Mouse (Mus musculus): ENCODE results near the gene Ccdc183.

The Ccdc183 gene

GRCm38 (mm10) chr2:25617578-25617977 is at the start of gene Ccdc183:
Ccdc183 (minus strand) TSS chr2:25617678.
- POLR2A ChIA-PET = interaction anchor here in 2 of 4 experiments (0.8 to 1.2 kb wide), 3 partner anchors 9 to 42 kb away, joined by 3 read pairs; partner anchors contain the start of genes Mamdc4 (in 1 of the 2), Phpt1 (in 1 of the 2) and Rabl6 (in 1 of the 2)
- CTCF ChIA-PET = interaction anchor here in 2 of 4 experiments (0.7 to 1.4 kb wide), 2 partner anchors 9 to 491 kb away, joined by 3 read pairs; no protein-coding TSS in a partner anchor

- POLR2A ChIA-PET = interaction anchor here in 1 of 4 experiments (0.6 kb wide), 1 partner anchor 116 kb away, joined by 3 read pairs; no protein-coding TSS in a partner anchor
- CTCF ChIA-PET = interaction anchor here in 1 of 4 experiments (0.6 kb wide), 1 partner anchor 713 kb away, joined by 4 read pairs; no protein-coding TSS in a partner anchor
Observed at GRCm38 (mm10) chr2:25666516-25666915, 49.0 kb upstream of the Ccdc183 start.

DNA sequence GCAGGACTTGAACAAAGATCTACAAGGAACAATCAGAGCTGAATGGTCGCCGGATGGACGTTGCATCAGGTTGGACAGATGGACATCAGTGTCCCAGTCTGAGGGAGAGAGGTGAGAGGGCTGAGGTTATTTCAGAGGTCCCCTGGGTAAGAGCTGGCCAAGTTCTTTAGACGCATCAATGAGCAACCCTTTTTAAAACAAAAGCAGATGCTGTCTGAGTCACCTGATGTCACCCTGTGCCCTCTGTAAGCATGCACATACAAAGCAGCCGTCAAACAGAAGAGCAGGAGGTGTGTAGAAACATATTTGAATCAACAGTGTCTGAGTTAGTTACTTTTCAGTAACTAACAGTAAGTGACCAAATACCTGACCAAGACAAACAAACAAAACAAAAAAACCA is 46.6 kb upstream of the Ccdc183 start:
- ChIA-PET POLR2A (no interaction called here), CTCF (interaction anchor here in 2 of 4 experiments (0.6 to 2.5 kb wide), 6 partner anchors 30 to 324 kb away, joined by 3 to 5 read pairs (median 4); no protein-coding TSS in a partner anchor)

GRCm38 (mm10) chr2:25663511-25663910 is 46.0 kb upstream of the Ccdc183 start:
- ChIA-PET CTCF (interaction anchor here in 3 of 4 experiments (0.6 to 2.5 kb wide), 8 partner anchors 31 to 324 kb away, joined by 3 to 5 read pairs (median 4); no protein-coding TSS in a partner anchor), POLR2A (no interaction called here)

- CTCF ChIA-PET = interaction anchor here in 1 of 4 experiments (1.1 to 2.5 kb wide), 3 partner anchors 33 to 175 kb away, joined by 3 to 5 read pairs (median 4); no protein-coding TSS in a partner anchor
- POLR2A ChIA-PET = no interaction called here
Observed at GRCm38 (mm10) chr2:25661245-25661970, 43.9 kb upstream of the Ccdc183 start.

- CTCF ChIA-PET = no interaction called here
- POLR2A ChIA-PET = no interaction called here
Observed at GRCm38 (mm10) chr2:25660279-25660678, 42.8 kb upstream of the Ccdc183 start.

DNA sequence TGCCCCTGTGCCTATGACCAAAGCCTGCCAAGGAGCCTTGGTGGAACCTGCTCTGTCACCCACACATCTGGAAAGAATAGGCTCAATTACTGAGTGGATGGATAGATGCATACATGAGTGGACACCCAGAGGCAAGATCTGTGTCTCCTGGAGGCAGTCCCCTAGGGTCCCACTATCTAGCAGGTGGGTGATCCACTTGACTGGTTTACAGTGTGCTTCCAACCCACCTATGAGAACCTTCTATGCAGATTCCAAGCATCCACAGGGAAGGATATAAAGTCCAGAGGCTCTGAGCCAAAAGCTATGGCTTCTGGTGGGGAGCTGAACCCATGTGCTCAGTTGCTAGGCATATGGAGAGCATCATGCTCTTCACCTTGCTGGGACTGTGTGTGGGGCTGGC is 40.2 kb upstream of the Ccdc183 start, which contains the start of gene Lcn5:
Lcn5 (plus strand) TSS at position 301 of the 400 bp plus-strand sequence.
- CTCF ChIA-PET = interaction anchor here in 1 of 4 experiments (0.6 kb wide), 1 partner anchor 25 kb away, joined by 6 read pairs; no protein-coding TSS in a partner anchor

GRCm38 (mm10) chr2:25657246-25657645 is 39.8 kb upstream of the Ccdc183 start:
- ChIA-PET CTCF (interaction anchor here in 1 of 4 experiments (0.6 kb wide), 1 partner anchor 24 kb away, joined by 6 read pairs; no protein-coding TSS in a partner anchor), POLR2A (interaction anchor here in 1 of 4 experiments (0.9 kb wide), 1 partner anchor 149 kb away, joined by 3 read pairs; no protein-coding TSS in a partner anchor)

More for the DNA sequence above, 40.2 kb upstream of the Ccdc183 start, which contains the start of gene Lcn5:
- POLR2A ChIA-PET = no interaction called here

- ChIA-PET CTCF (interaction anchor here in 1 of 4 experiments (0.6 kb wide), 1 partner anchor 16 kb away, joined by 3 read pairs; no protein-coding TSS in a partner anchor), POLR2A (interaction anchor here in 1 of 4 experiments (0.9 kb wide), 1 partner anchor 150 kb away, joined by 3 read pairs; no protein-coding TSS in a partner anchor)
Observed at GRCm38 (mm10) chr2:25656691-25657090, 39.2 kb upstream of the Ccdc183 start.

- ChIA-PET POLR2A (no interaction called here), CTCF (no interaction called here)
Observed at GRCm38 (mm10) chr2:25654502-25654901, 37.0 kb upstream of the Ccdc183 start.

DNA sequence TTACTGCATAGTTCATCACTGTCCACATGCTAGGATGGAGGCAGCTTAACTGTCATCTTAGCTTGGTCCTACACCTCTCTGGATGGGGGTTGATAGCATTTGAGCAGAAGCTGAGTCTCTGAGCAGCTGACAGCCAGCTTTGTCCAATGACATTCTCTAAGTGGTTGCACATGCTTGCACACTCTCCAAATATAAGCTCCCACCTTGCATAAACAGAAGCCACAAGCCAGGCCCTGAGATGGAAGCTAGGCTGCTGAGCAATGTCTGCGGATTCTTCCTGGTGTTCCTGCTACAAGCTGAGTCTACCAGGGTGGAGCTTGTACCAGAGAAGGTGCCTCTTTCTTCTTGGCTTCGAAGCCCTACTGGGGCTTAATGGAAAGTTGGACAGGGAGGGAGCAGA is 35.4 kb upstream of the Ccdc183 start, which contains the start of gene Lcn8:
Lcn8 (plus strand) TSS at position 219 of the 400 bp plus-strand sequence.
- ChIA-PET CTCF (interaction anchor here in 3 of 4 experiments (0.5 to 1.5 kb wide), 3 partner anchors 31 to 279 kb away, joined by 4 read pairs; partner anchors contain the start of gene Tmem141 (in 1 of the 3)), POLR2A (interaction anchor here in 1 of 4 experiments (0.6 kb wide), 1 partner anchor 25 kb away, joined by 4 read pairs; the partner anchor contains the start of gene Fcna)

DNA sequence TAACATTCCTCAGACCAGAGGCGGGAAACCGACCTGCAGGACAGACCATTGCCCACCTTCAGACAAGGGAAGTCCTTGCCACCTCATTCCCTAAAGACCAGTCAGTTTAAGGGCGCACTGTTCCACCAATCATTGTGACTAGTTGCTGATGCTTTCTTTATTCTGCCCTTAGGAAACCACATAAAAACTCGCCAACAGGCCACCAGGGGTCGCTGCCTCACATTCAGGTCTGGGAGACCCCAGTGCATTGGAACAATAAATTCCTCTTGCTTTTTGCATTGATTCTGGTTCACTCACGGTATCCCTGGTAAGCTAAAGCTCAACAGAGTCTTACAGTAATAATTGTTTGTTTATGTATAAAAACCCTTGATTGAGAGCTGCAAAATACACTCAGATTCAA is 22.4 kb upstream of the Ccdc183 start:
- ChIA-PET POLR2A (interaction anchor here in 1 of 4 experiments (0.6 kb wide), 1 partner anchor 86 kb away, joined by 6 read pairs; no protein-coding TSS in a partner anchor), CTCF (interaction anchor here (0.6 to 1.1 kb wide), 5 partner anchors 9 to 1312 kb away, joined by 3 to 6 read pairs (median 3); partner anchors contain the start of genes Ajm1 (in 1 of the 4) and Fcna (in 1 of the 4))

GRCm38 (mm10) chr2:25634046-25634445 is 16.6 kb upstream of the Ccdc183 start:
- POLR2A ChIA-PET = interaction anchor here in 1 of 4 experiments (0.7 kb wide), 1 partner anchor 46 kb away, joined by 3 read pairs; no protein-coding TSS in a partner anchor
- CTCF ChIA-PET = interaction anchor here in 3 of 4 experiments (0.6 to 1.3 kb wide), 4 partner anchors 12 to 464 kb away, joined by 3 read pairs; partner anchors contain the start of gene Tmem141 (in 1 of the 3)

- ChIA-PET CTCF (interaction anchor here in 3 of 4 experiments (0.6 to 1.3 kb wide), 5 partner anchors 12 to 464 kb away, joined by 3 to 6 read pairs (median 3); partner anchors contain the start of genes Lcn5 (in 1 of the 3) and Tmem141 (in 1 of the 3)), POLR2A (interaction anchor here in 2 of 4 experiments (0.6 to 0.7 kb wide), 2 partner anchors 46 to 59 kb away, joined by 3 to 5 read pairs; no protein-coding TSS in a partner anchor)
Observed at GRCm38 (mm10) chr2:25633616-25634015, 16.1 kb upstream of the Ccdc183 start.

- POLR2A ChIA-PET = no interaction called here
- CTCF ChIA-PET = interaction anchor here in 1 of 4 experiments (0.9 to 1.2 kb wide), 2 partner anchors 11 to 37 kb away, joined by 3 read pairs; no protein-coding TSS in a partner anchor
Observed at GRCm38 (mm10) chr2:25628738-25629137, 11.3 kb upstream of the Ccdc183 start.

GRCm38 (mm10) chr2:25627811-25628210 is 10.3 kb upstream of the Ccdc183 start, which contains the start of gene Fcna:
Fcna (minus strand) TSS chr2:25628030.
- ChIA-PET POLR2A (interaction anchor here in 1 of 4 experiments (1.1 kb wide), 1 partner anchor 25 kb away, joined by 4 read pairs; the partner anchor contains the start of gene Lcn8), CTCF (interaction anchor here in 3 of 4 experiments (0.5 to 0.9 kb wide), 6 partner anchors 12 to 625 kb away, joined by 3 to 12 read pairs (median 5); no protein-coding TSS in a partner anchor)

GRCm38 (mm10) chr2:25625986-25626385 is 8.5 kb upstream of the Ccdc183 start:
- ChIA-PET CTCF (no interaction called here), POLR2A (interaction anchor here in 1 of 4 experiments (0.8 kb wide), 1 partner anchor 14 kb away, joined by 4 read pairs; no protein-coding TSS in a partner anchor)
